Mouse (Mus musculus): Measurements from ENCODE around the gene Psg26. TPM values are rescaled to one million over a fixed set of nuclear protein-coding genes. Genes with fewer than 3 reads are reported as not detected.
"Not testable (repeated sequence)": the region's sequence is repeated elsewhere in the genome, so short reads cannot be mapped to it uniquely, and the experiment has no call there.

Gene Psg26
- not detected in 2 replicates for polyA plus RNA-seq (2015; fragmentation: Nextera tagmentation; extraction: Ambion mirVana)

DNA sequence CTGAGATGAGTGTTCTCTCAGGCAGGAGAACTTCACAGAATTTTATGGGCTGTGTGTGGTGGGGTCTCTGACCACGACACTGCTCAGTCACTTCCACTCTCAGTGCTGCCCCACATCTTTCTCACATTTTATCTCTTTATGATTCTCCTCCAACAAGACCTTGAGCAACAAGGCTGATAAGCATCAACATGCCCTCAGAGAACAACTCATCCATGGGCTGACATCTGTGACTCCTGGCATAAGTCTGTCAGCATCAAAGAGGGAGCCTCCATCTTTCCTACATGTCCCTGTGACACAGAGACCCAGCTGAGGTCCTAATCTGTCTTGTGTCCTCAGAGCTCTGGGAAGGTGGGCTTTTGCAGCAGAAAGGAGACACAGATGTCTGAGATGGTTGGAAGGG is at the start of gene Psg26:
Gene Psg26, minus strand, starts transcription at position 101 of the 400 bp plus-strand sequence.
- Histone ChIP-seq H3K4me1 (ENCODE audit: control insufficient read depth, insufficient read depth, low read length) (no peaks in the 10 kb centered on the region), H3K36me3 (ENCODE audit: control insufficient read depth, insufficient read depth, low read length) (no peaks in the 10 kb centered on the region), H3K9ac (ENCODE audit: low read depth, low read length) (no peak within 1 kb of the TSS), H3K27me3 (ENCODE audit: control insufficient read depth, insufficient read depth, low read depth, low read length) (no peaks in the 10 kb centered on the region), H3K9me3 (replicated peaks; ENCODE audit: control insufficient read depth, low read length, poor library complexity, severe bottlenecking) (peaks cover 3% of the 10 kb centered on the region; the same call in 1 of the 2 replicates), H3K4me3 (ENCODE audit: low read depth, low read length) (no peak within 1 kb of the TSS), H3K27ac (ENCODE audit: low read length) (no peak within 1 kb of the TSS), H3K4me2 (ENCODE audit: low read length) (no peak within 1 kb of the TSS)
- no peak for ATAC-seq
- 68% methylated on average over 1 of the region's 1 CpGs for WGBS

DNA sequence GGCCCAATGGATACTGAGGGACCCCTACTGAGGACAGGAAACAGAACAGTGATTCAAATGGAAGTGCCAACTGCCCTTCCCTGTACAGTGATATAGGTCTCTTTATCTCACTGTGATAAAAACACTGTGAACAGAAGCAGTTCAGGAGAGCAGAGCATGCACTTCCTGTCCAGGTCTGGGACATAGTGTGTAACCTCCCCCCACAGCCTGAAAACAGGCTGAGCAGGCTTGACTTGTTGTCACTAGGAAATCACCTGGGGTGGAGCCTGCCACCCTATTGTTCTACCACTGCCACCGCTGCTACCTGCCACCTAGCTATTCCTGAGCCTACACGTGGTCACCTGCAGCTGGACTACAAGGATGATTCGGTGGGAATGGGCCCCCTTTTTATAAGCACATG is 49.4 kb upstream of the Psg26 start:
- 53% methylated on average over 3 of the region's 3 CpGs for WGBS
- no peak for ATAC-seq
- Histone ChIP-seq H3K9me3 (replicated peaks; ENCODE audit: control insufficient read depth, low read length, poor library complexity, severe bottlenecking) (peaks cover 2% of the 10 kb centered on the region; the same call in 1 of the 2 replicates), H3K4me3 (ENCODE audit: low read depth, low read length) (no peak overlapping the region), H3K27ac (ENCODE audit: low read length) (no peak overlapping the region), H3K9ac (ENCODE audit: low read depth, low read length) (no peak overlapping the region), H3K27me3 (ENCODE audit: control insufficient read depth, insufficient read depth, low read depth, low read length) (no peaks in the 10 kb centered on the region), H3K36me3 (ENCODE audit: control insufficient read depth, insufficient read depth, low read length) (no peaks in the 10 kb centered on the region), H3K4me2 (ENCODE audit: low read length) (no peak overlapping the region), H3K4me1 (ENCODE audit: control insufficient read depth, insufficient read depth, low read length) (no peaks in the 10 kb centered on the region)

DNA sequence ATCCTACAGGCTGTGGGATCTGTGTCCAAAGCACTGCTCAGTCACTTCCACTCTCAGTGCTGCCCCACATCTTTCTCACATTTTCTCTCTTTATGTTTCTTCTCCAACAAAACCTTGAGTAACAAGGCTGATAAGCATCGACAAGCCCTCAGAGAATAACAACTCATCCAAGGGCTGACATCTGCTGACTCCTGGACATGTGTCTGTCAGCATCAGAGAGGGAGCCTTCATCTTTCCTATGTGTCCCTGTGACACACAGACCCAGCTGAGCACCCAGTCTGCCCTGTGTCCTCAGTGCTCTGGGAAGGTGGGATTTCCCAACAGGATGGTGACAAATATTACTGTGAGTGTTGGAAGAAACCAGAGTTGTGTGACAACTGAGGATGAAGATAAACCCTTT is 48.2 kb upstream of the Psg26 start, which contains the start of gene Psg25:
Gene Psg25, minus strand, starts transcription at position 101 of the 400 bp plus-strand sequence.
- Histone ChIP-seq H3K36me3 (ENCODE audit: control insufficient read depth, insufficient read depth, low read length) (no peaks in the 10 kb centered on the region), H3K4me3 (ENCODE audit: low read depth, low read length) (no peak within 1 kb of the TSS), H3K9ac (ENCODE audit: low read depth, low read length) (no peak within 1 kb of the TSS), H3K27ac (ENCODE audit: low read length) (no peak within 1 kb of the TSS), H3K27me3 (ENCODE audit: control insufficient read depth, insufficient read depth, low read depth, low read length) (no peaks in the 10 kb centered on the region), H3K4me1 (ENCODE audit: control insufficient read depth, insufficient read depth, low read length) (no peaks in the 10 kb centered on the region), H3K9me3 (replicated peaks; ENCODE audit: control insufficient read depth, low read length, poor library complexity, severe bottlenecking) (peaks cover 2% of the 10 kb centered on the region; the same call in 1 of the 2 replicates), H3K4me2 (ENCODE audit: low read length) (no peak within 1 kb of the TSS)
- 95% methylated on average over 1 of the region's 1 CpGs for WGBS
- no peak for ATAC-seq

DNA sequence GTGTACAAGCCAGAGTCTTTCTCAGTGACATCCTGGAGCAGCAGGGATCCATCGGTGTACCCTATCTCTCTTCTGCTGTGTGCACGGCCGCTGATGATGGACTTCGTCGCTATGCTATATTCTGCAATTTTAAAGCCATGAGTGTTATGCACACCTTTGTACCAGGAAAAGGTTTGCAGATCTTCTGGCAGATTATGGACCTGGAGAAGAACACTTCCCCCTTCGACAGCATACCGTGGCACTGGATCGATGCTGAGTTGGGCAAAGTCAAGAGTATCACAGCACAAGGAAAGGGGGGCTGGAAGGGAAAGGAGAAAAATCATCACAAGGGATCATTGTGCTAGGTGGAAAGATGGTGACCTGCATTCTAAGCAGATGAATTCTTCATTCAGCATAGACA is 40.7 kb upstream of the Psg26 start:
- Histone ChIP-seq H3K4me3 (ENCODE audit: low read depth, low read length) (no peak overlapping the region), H3K9me3 (replicated peaks; ENCODE audit: control insufficient read depth, low read length, poor library complexity, severe bottlenecking) (peaks cover 3% of the 10 kb centered on the region; the same call in 1 of the 2 replicates), H3K4me2 (ENCODE audit: low read length) (no peak overlapping the region), H3K36me3 (ENCODE audit: control insufficient read depth, insufficient read depth, low read length) (no peaks in the 10 kb centered on the region), H3K27ac (ENCODE audit: low read length) (no peak overlapping the region), H3K9ac (ENCODE audit: low read depth, low read length) (no peak overlapping the region), H3K27me3 (ENCODE audit: control insufficient read depth, insufficient read depth, low read depth, low read length) (no peaks in the 10 kb centered on the region), H3K4me1 (ENCODE audit: control insufficient read depth, insufficient read depth, low read length) (no peaks in the 10 kb centered on the region)
- WGBS: 93% methylated on average over 8 of the region's 8 CpGs
- ATAC-seq: no peak

DNA sequence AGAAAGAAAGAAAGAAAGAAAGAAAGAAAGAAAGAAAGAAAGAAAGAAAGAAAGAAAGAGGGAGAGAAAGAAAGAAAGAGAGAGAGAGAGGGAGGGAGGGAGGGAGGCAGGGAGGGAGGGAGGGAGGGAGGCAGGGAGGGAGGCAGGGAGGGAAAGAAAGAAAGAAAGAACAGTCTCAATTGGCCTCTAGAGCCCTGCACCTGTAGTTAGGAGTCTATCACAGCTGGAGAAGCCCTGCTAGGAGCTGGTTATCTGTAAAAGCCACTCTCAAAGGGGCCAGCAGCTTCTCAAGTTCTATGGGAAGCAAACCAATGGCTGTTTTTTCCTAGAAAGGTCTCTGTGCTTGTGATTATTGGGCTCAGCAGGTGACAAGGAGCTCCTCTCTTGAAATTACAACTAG is 28.9 kb upstream of the Psg26 start:
- not testable (repeated sequence) for H3K9me3 ChIP-seq (replicated peaks; ENCODE audit: control insufficient read depth, low read length, poor library complexity, severe bottlenecking); H3K4me1 ChIP-seq (ENCODE audit: control insufficient read depth, insufficient read depth, low read length); H3K36me3 ChIP-seq (ENCODE audit: control insufficient read depth, insufficient read depth, low read length); H3K4me3 ChIP-seq (ENCODE audit: low read depth, low read length); H3K9ac ChIP-seq (ENCODE audit: low read depth, low read length); ATAC-seq; H3K27me3 ChIP-seq (ENCODE audit: control insufficient read depth, insufficient read depth, low read depth, low read length); H3K4me2 ChIP-seq (ENCODE audit: low read length); H3K27ac ChIP-seq (ENCODE audit: low read length)

DNA sequence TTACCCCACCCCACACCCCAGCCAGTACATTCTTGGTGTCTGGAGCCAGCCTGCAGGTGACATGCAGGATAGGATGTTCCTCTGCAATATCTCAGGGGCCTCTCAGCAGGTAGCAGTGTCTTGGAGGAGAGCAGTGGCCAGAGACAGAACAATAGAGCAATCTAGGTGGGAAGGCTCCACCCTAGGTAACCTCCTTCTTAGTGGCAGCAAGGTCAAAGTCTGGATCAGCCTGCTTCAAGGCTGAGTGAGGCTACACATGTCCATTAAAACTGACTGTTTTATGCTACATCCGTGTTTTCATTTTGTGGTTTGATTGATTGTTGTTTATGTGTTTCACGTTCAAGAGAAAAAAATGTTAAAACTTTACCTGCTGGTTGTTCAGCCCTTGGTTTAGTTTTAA is 28.4 kb upstream of the Psg26 start:
- H3K27ac ChIP-seq (ENCODE audit: low read length); H3K9me3 ChIP-seq (replicated peaks; ENCODE audit: control insufficient read depth, low read length, poor library complexity, severe bottlenecking); H3K4me3 ChIP-seq (ENCODE audit: low read depth, low read length); H3K27me3 ChIP-seq (ENCODE audit: control insufficient read depth, insufficient read depth, low read depth, low read length); ATAC-seq; H3K9ac ChIP-seq (ENCODE audit: low read depth, low read length); H3K4me2 ChIP-seq (ENCODE audit: low read length); H3K4me1 ChIP-seq (ENCODE audit: control insufficient read depth, insufficient read depth, low read length); H3K36me3 ChIP-seq (ENCODE audit: control insufficient read depth, insufficient read depth, low read length): not testable (repeated sequence)
- WGBS: 66% methylated on average over 2 of the region's 2 CpGs

DNA sequence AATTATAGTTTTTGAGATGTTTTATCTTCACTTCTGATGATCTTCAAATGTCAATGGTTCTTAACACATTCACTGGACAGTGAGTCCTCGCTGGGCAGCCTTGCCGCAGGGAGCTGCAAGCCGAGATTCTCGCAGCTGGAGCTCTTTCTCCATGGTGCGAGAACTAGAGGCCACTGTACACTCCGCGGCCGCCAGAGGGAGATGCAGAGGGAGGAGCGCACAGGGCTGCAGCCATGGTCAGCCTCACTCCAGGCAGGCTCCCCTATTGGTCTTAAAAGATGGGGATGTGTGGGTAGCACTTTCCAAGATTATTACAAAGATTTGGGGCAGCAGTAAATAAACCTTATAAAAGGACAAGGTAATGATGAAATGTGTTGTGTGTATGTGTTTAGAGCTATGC is 27.5 kb upstream of the Psg26 start:
- Histone ChIP-seq H3K36me3 (ENCODE audit: control insufficient read depth, insufficient read depth, low read length) (no peaks in the 10 kb centered on the region), H3K4me2 (ENCODE audit: low read length) (no peak overlapping the region), H3K9ac (ENCODE audit: low read depth, low read length) (no peak overlapping the region), H3K9me3 (replicated peaks; ENCODE audit: control insufficient read depth, low read length, poor library complexity, severe bottlenecking) (no peaks in the 10 kb centered on the region), H3K4me3 (ENCODE audit: low read depth, low read length) (no peak overlapping the region), H3K4me1 (ENCODE audit: control insufficient read depth, insufficient read depth, low read length) (no peaks in the 10 kb centered on the region), H3K27ac (ENCODE audit: low read length) (no peak overlapping the region), H3K27me3 (ENCODE audit: control insufficient read depth, insufficient read depth, low read depth, low read length) (no peaks in the 10 kb centered on the region)
- 21% methylated on average over 9 of the region's 9 CpGs for WGBS
- no peak for ATAC-seq

DNA sequence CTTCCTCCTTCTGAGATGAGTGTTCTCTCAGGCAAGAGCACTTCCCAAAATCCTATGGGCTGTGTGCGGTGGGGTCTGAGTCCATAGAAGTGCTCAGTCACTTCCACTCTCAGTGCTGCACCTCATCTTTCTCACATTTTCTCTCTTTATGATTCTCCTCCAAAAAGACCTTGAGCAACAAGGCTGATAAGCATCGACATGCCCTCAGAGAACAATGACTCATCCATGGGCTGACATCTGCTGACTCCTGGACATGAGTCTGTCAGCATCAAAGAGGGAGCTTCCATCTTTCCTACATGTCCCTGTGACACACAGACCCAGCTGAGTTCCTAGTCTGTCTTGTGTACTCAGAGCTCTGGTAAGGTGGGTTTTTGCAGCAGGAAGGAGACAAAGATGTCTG is 52.0 kb downstream of the Psg26 start, which contains the start of gene Psg28:
Gene Psg28, minus strand, starts transcription at position 101 of the 400 bp plus-strand sequence.
- ATAC-seq; H3K27me3 ChIP-seq (ENCODE audit: control insufficient read depth, insufficient read depth, low read depth, low read length); H3K4me3 ChIP-seq (ENCODE audit: low read depth, low read length); H3K4me1 ChIP-seq (ENCODE audit: control insufficient read depth, insufficient read depth, low read length); H3K4me2 ChIP-seq (ENCODE audit: low read length); H3K27ac ChIP-seq (ENCODE audit: low read length); H3K9me3 ChIP-seq (replicated peaks; ENCODE audit: control insufficient read depth, low read length, poor library complexity, severe bottlenecking); H3K9ac ChIP-seq (ENCODE audit: low read depth, low read length); H3K36me3 ChIP-seq (ENCODE audit: control insufficient read depth, insufficient read depth, low read length): not testable (repeated sequence)
- 70% methylated on average over 2 of the region's 2 CpGs for WGBS

Measured in midbrain, embryonic 16.5 days (tissue).